Mouse (Mus musculus): ENCODE measurements at regions not wholly inside any gene's neighbourhood (a gene's known extent, or its start where the extent isn't known, plus 50 kb on each side); places are given as distances from the start of the nearest gene placed in this dataset.

GRCm38 (mm10) chr5:39417121-39417844 lies 338.0 kb downstream of the Hs3st1 start:
- Histone ChIP-seq H3K9me3 (no peaks in the 10 kb centered on the region), H3K4me2 (no peak overlapping the region), H3K9ac (no peak overlapping the region), H3K27ac (no peak overlapping the region), H3K36me3 (no peaks in the 10 kb centered on the region), H3K4me1 (no peaks in the 10 kb centered on the region), H3K27me3 (replicated peaks) (no peaks in the 10 kb centered on the region), H3K4me3 (replicated peaks) (no peak overlapping the region)
- 71% methylated on average over 11 of the region's 11 CpGs for WGBS
- ATAC-seq (ENCODE audit: insufficient read depth, low FRiP score, low read depth), result no peak

GRCm38 (mm10) chr5:39416597-39417023 lies 338.7 kb downstream of the Hs3st1 start:
- Histone ChIP-seq H3K9me3 (no peaks in the 10 kb centered on the region), H3K36me3 (no peaks in the 10 kb centered on the region), H3K27me3 (replicated peaks) (no peaks in the 10 kb centered on the region), H3K4me2 (no peak overlapping the region), H3K4me3 (replicated peaks) (no peak overlapping the region), H3K4me1 (no peaks in the 10 kb centered on the region), H3K27ac (no peak overlapping the region), H3K9ac (no peak overlapping the region)
- 49% methylated on average over 2 of the region's 2 CpGs for WGBS
- no peak for ATAC-seq (ENCODE audit: insufficient read depth, low FRiP score, low read depth)

- no peak overlapping the region for H3K27ac ChIP-seq
- H3K4me1 ChIP-seq, result no peaks in the 10 kb centered on the region
- H3K4me3 ChIP-seq (replicated peaks), result no peak overlapping the region
- H3K27me3 ChIP-seq (replicated peaks), result no peaks in the 10 kb centered on the region
- no peaks in the 10 kb centered on the region for H3K9me3 ChIP-seq
- H3K4me2 ChIP-seq, result no peak overlapping the region
- H3K9ac ChIP-seq, result no peak overlapping the region
- no peak for ATAC-seq (ENCODE audit: insufficient read depth, low FRiP score, low read depth)
- H3K36me3 ChIP-seq, result no peaks in the 10 kb centered on the region
- WGBS, result 65% methylated on average over 5 of the region's 5 CpGs
These were observed 342.5 kb downstream of the Hs3st1 start for GRCm38 (mm10) chr5:39412756-39413155.

- Histone ChIP-seq H3K9me3 (no peaks in the 10 kb centered on the region), H3K4me2 (no peak overlapping the region), H3K27me3 (replicated peaks) (no peaks in the 10 kb centered on the region), H3K27ac (no peak overlapping the region), H3K36me3 (no peaks in the 10 kb centered on the region), H3K4me3 (replicated peaks) (no peak overlapping the region), H3K9ac (no peak overlapping the region), H3K4me1 (no peaks in the 10 kb centered on the region)
- ATAC-seq (ENCODE audit: insufficient read depth, low FRiP score, low read depth), result no peak
These were observed 364.8 kb downstream of the Hs3st1 start for GRCm38 (mm10) chr5:39390391-39390987.

GRCm38 (mm10) chr5:39384410-39384809 lies 370.9 kb downstream of the Hs3st1 start:
- Histone ChIP-seq H3K27ac (no peak overlapping the region), H3K4me1 (no peaks in the 10 kb centered on the region), H3K4me2 (no peak overlapping the region), H3K36me3 (no peaks in the 10 kb centered on the region), H3K9me3 (no peaks in the 10 kb centered on the region), H3K9ac (no peak overlapping the region), H3K4me3 (replicated peaks) (no peak overlapping the region), H3K27me3 (replicated peaks) (no peaks in the 10 kb centered on the region)
- no peak for ATAC-seq (ENCODE audit: insufficient read depth, low FRiP score, low read depth)
- WGBS, result 90% methylated on average over 2 of the region's 2 CpGs

GRCm38 (mm10) chr5:39374199-39374598 lies 381.1 kb downstream of the Hs3st1 start:
- ATAC-seq (ENCODE audit: insufficient read depth, low FRiP score, low read depth), result no peak
- H3K9me3 ChIP-seq, result no peaks in the 10 kb centered on the region
- H3K36me3 ChIP-seq, result no peaks in the 10 kb centered on the region
- no peaks in the 10 kb centered on the region for H3K27me3 ChIP-seq (replicated peaks)
- WGBS, result 80% methylated on average over 3 of the region's 3 CpGs
- no peak overlapping the region for H3K4me3 ChIP-seq (replicated peaks)
- H3K4me1 ChIP-seq, result no peaks in the 10 kb centered on the region
- no peak overlapping the region for H3K4me2 ChIP-seq
- H3K9ac ChIP-seq, result no peak overlapping the region
- no peak overlapping the region for H3K27ac ChIP-seq

GRCm38 (mm10) chr5:39348680-39349079 lies 406.6 kb downstream of the Hs3st1 start:
- no peaks in the 10 kb centered on the region for H3K36me3 ChIP-seq
- ATAC-seq (ENCODE audit: insufficient read depth, low FRiP score, low read depth), result no peak
- WGBS, result 64% methylated on average over 3 of the region's 3 CpGs

GRCm38 (mm10) chr5:39347019-39347418 lies 408.3 kb downstream of the Hs3st1 start:
- Histone ChIP-seq H3K4me3 (replicated peaks) (no peak overlapping the region), H3K9ac (no peak overlapping the region), H3K9me3 (no peaks in the 10 kb centered on the region), H3K36me3 (no peaks in the 10 kb centered on the region), H3K4me2 (no peak overlapping the region), H3K27ac (no peak overlapping the region), H3K27me3 (replicated peaks) (no peaks in the 10 kb centered on the region), H3K4me1 (no peaks in the 10 kb centered on the region)
- no peak for ATAC-seq (ENCODE audit: insufficient read depth, low FRiP score, low read depth)
- WGBS, result 77% methylated on average over 3 of the region's 3 CpGs

More at GRCm38 (mm10) chr5:39348680-39349079, 406.6 kb downstream of the Hs3st1 start:
- Histone ChIP-seq H3K4me2 (no peak overlapping the region), H3K27me3 (replicated peaks) (no peaks in the 10 kb centered on the region), H3K4me1 (no peaks in the 10 kb centered on the region), H3K9me3 (no peaks in the 10 kb centered on the region), H3K27ac (no peak overlapping the region), H3K9ac (no peak overlapping the region), H3K4me3 (replicated peaks) (no peak overlapping the region)

GRCm38 (mm10) chr5:39337917-39338316 lies 417.4 kb downstream of the Hs3st1 start:
- Histone ChIP-seq H3K27me3 (replicated peaks) (no peaks in the 10 kb centered on the region), H3K4me1 (no peaks in the 10 kb centered on the region), H3K4me2 (no peak overlapping the region), H3K36me3 (no peaks in the 10 kb centered on the region), H3K9ac (no peak overlapping the region), H3K9me3 (no peaks in the 10 kb centered on the region), H3K27ac (no peak overlapping the region), H3K4me3 (replicated peaks) (no peak overlapping the region)
- 70% methylated on average over 1 of the region's 1 CpGs for WGBS
- ATAC-seq (ENCODE audit: insufficient read depth, low FRiP score, low read depth), result no peak

GRCm38 (mm10) chr5:39336484-39336985 lies 418.7 kb downstream of the Hs3st1 start:
- 87% methylated on average over 2 of the region's 2 CpGs for WGBS
- Histone ChIP-seq H3K9me3 (no peaks in the 10 kb centered on the region), H3K27ac (no peak overlapping the region), H3K4me2 (no peak overlapping the region), H3K36me3 (no peaks in the 10 kb centered on the region), H3K27me3 (replicated peaks) (no peaks in the 10 kb centered on the region), H3K4me3 (replicated peaks) (no peak overlapping the region), H3K4me1 (no peaks in the 10 kb centered on the region), H3K9ac (no peak overlapping the region)
- ATAC-seq (ENCODE audit: insufficient read depth, low FRiP score, low read depth), result no peak

- H3K9me3 ChIP-seq, result no peaks in the 10 kb centered on the region
- no peaks in the 10 kb centered on the region for H3K36me3 ChIP-seq
- H3K4me3 ChIP-seq (replicated peaks), result no peak overlapping the region
- H3K9ac ChIP-seq, result no peak overlapping the region
- no peak for ATAC-seq (ENCODE audit: insufficient read depth, low FRiP score, low read depth)
- no peaks in the 10 kb centered on the region for H3K27me3 ChIP-seq (replicated peaks)
- no peaks in the 10 kb centered on the region for H3K4me1 ChIP-seq
- H3K4me2 ChIP-seq, result no peak overlapping the region
- no peak overlapping the region for H3K27ac ChIP-seq
- 65% methylated on average over 2 of the region's 2 CpGs for WGBS
These were observed 420.0 kb downstream of the Hs3st1 start for GRCm38 (mm10) chr5:39335321-39335720.

- Histone ChIP-seq H3K27ac (no peak overlapping the region), H3K36me3 (no peaks in the 10 kb centered on the region), H3K4me3 (replicated peaks) (no peak overlapping the region), H3K9me3 (no peaks in the 10 kb centered on the region), H3K4me1 (no peaks in the 10 kb centered on the region), H3K4me2 (no peak overlapping the region), H3K27me3 (replicated peaks) (no peaks in the 10 kb centered on the region), H3K9ac (no peak overlapping the region)
- 55% methylated on average over 1 of the region's 1 CpGs for WGBS
- ATAC-seq (ENCODE audit: insufficient read depth, low FRiP score, low read depth), result no peak
These were observed 421.0 kb downstream of the Hs3st1 start for GRCm38 (mm10) chr5:39334241-39334640.
